Mouse (Mus musculus) small intestine, adult 2 months (tissue): ENCODE measurements around the gene Evi2a.

Experiments
- CTCF ChIP-seq: fragments of 200-500 bp; IDR thresholded peaks from 2 replicates; pipeline ENCODE4 v1.5.1; 2012; ENCODE audit warnings: low read depth, mild to moderate bottlenecking, control low read depth, inconsistent platforms, low read length, moderate library complexity, mixed read lengths; ENCODE audit not compliant: insufficient replicate concordance, insufficient read length; ENCODE audit errors: extremely low read depth
- POLR2A ChIP-seq: fragments of 200-500 bp; IDR thresholded peaks from 2 replicates; pipeline ENCODE4 v1.6.1; 2012; ENCODE audit warnings: low read depth, mild to moderate bottlenecking, control low read depth, inconsistent platforms, low read length, moderate library complexity

DNA sequence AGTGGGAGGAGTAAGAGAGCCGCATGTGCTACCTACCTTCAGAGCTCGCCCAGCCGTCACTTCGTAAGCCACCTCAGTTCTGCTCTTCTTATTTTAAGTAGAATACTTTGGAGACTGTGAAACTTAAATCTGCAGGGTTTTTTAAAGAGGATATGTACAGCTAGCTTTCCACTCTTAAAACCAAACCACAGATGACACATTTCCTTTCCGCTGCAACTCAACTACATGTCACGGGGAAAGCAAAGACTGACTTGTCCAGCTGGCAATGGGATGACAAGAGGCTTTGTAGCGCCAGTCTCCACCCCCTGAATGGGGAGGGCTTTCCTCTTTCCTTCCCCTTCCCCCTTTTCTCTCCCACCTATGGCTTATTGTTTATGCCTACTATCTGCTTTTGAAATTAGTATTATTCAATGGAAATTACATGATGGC, at the start of gene Evi2a, which contains the start of gene Evi2:
- TF ChIP-seq CTCF (no peak), POLR2A (no peak)
